Mouse (Mus musculus): ENCODE results near the gene Gm49387. TPM values are rescaled to one million over a fixed set of nuclear protein-coding genes. Genes with fewer than 3 reads are reported as not detected.

Gene Gm49387
- polyA plus RNA-seq, 1 experiment from 2014 or later, result 5.8 TPM

- no peak for ATAC-seq
- in situ Hi-C loops (cut with MboI; ENCODE audit: low pct_unique_long_range_greater_than_20kb), result no loop called here
- DNase-seq (ENCODE audit: low read depth, low spot score), result no peak
- CTCF ChIA-PET, result interaction anchor here (0.8 kb wide), 1 partner anchor 8 kb away, joined by 3 read pairs; no protein-coding TSS in a partner anchor
- no peak for TF ChIP-seq CTCF (IDR thresholded peaks at IDR 0.05)
- POLR2A ChIA-PET, result interaction anchor here (0.6 kb wide), 1 partner anchor 24 kb away, joined by 4 read pairs; no protein-coding TSS in a partner anchor
- no peaks in the 10 kb centered on the region for H3K27me3 ChIP-seq
Observed at GRCm38 (mm10) chr14:31576846-31577697, 63.6 kb downstream of the Gm49387 start.

GRCm38 (mm10) chr14:31575866-31576265, 64.8 kb downstream of the Gm49387 start:
- H3K27me3 ChIP-seq, result no peaks in the 10 kb centered on the region
- ChIA-PET CTCF (no interaction called here), POLR2A (no interaction called here)
- ATAC-seq (no peak), DNase-seq (ENCODE audit: low read depth, low spot score) (no peak)
- in situ Hi-C loops (cut with MboI; ENCODE audit: low pct_unique_long_range_greater_than_20kb), result no loop called here
- no peak for TF ChIP-seq CTCF (IDR thresholded peaks at IDR 0.05)

- no peak for TF ChIP-seq CTCF (IDR thresholded peaks at IDR 0.05)
- in situ Hi-C loops (cut with MboI; ENCODE audit: low pct_unique_long_range_greater_than_20kb), result no loop called here
- POLR2A ChIA-PET, result no interaction called here
Observed at GRCm38 (mm10) chr14:31574903-31575665, 65.6 kb downstream of the Gm49387 start.

GRCm38 (mm10) chr14:31572561-31573175, 68.0 kb downstream of the Gm49387 start:
- no peaks in the 10 kb centered on the region for H3K27me3 ChIP-seq
- TF ChIP-seq CTCF (IDR thresholded peaks at IDR 0.05), result no peak
- no peak for ATAC-seq
- CTCF ChIA-PET, result no interaction called here
- POLR2A ChIA-PET, result no interaction called here
- in situ Hi-C loops (cut with MboI; ENCODE audit: low pct_unique_long_range_greater_than_20kb), result no loop called here
- no peak for DNase-seq (ENCODE audit: low read depth, low spot score)

More at GRCm38 (mm10) chr14:31574903-31575665, 65.6 kb downstream of the Gm49387 start:
- ATAC-seq, result no peak
- CTCF ChIA-PET, result interaction anchor here (1.1 kb wide), 1 partner anchor 10 kb away, joined by 5 read pairs; no protein-coding TSS in a partner anchor
- H3K27me3 ChIP-seq, result no peaks in the 10 kb centered on the region
- no peak for DNase-seq (ENCODE audit: low read depth, low spot score)

GRCm38 (mm10) chr14:31571419-31571818, 69.3 kb downstream of the Gm49387 start:
- ATAC-seq (no peak), DNase-seq (ENCODE audit: low read depth, low spot score) (no peak)
- CTCF ChIA-PET, result no interaction called here
- in situ Hi-C loops (cut with MboI; ENCODE audit: low pct_unique_long_range_greater_than_20kb), result no loop called here
- TF ChIP-seq CTCF (IDR thresholded peaks at IDR 0.05), result no peak
- no peaks in the 10 kb centered on the region for H3K27me3 ChIP-seq
- POLR2A ChIA-PET, result interaction anchor here (0.8 kb wide), 1 partner anchor 34 kb away, joined by 3 read pairs; no protein-coding TSS in a partner anchor

- H3K27me3 ChIP-seq, result no peaks in the 10 kb centered on the region
- CTCF ChIA-PET, result no interaction called here
- in situ Hi-C loops (cut with MboI; ENCODE audit: low pct_unique_long_range_greater_than_20kb), result no loop called here
- no peak for ATAC-seq
- TF ChIP-seq CTCF (IDR thresholded peaks at IDR 0.05), result no peak
- POLR2A ChIA-PET, result no interaction called here
- DNase-seq (ENCODE audit: low read depth, low spot score), result no peak
Observed at GRCm38 (mm10) chr14:31570131-31570951, 70.3 kb downstream of the Gm49387 start.

- no peaks in the 10 kb centered on the region for H3K27me3 ChIP-seq
- ATAC-seq, result no peak
- peak; percentile 51 for DNase-seq (ENCODE audit: low read depth, low spot score)
- in situ Hi-C loops (cut with MboI; ENCODE audit: low pct_unique_long_range_greater_than_20kb), result no loop called here
- no peak for TF ChIP-seq CTCF (IDR thresholded peaks at IDR 0.05)
- ChIA-PET POLR2A (interaction anchor here (0.8 to 1.0 kb wide), 2 partner anchors 10 to 50 kb away, joined by 3 to 4 read pairs; no protein-coding TSS in a partner anchor), CTCF (interaction anchor here (0.7 kb wide), 1 partner anchor 9 kb away, joined by 3 read pairs; no protein-coding TSS in a partner anchor)
Observed at GRCm38 (mm10) chr14:31569151-31569631, 71.5 kb downstream of the Gm49387 start.

- ATAC-seq (no peak), DNase-seq (ENCODE audit: low read depth, low spot score) (no peak)
- POLR2A ChIA-PET, result no interaction called here
- no peak for TF ChIP-seq CTCF (IDR thresholded peaks at IDR 0.05)
- in situ Hi-C loops (cut with MboI; ENCODE audit: low pct_unique_long_range_greater_than_20kb), result no loop called here
- H3K27me3 ChIP-seq, result no peaks in the 10 kb centered on the region
- CTCF ChIA-PET, result interaction anchor here (0.9 kb wide), 1 partner anchor 9 kb away, joined by 5 read pairs; no protein-coding TSS in a partner anchor
Observed at GRCm38 (mm10) chr14:31565478-31566212, 75.0 kb downstream of the Gm49387 start.

Data from Patski (cell line).